Mouse (Mus musculus) left cerebral cortex, postnatal 4 days (tissue): ENCODE measurements at regions not wholly inside any gene's neighbourhood (a gene's known extent, or its start where the extent isn't known, plus 50 kb on each side); places are given as distances from the start of the nearest gene placed in this dataset.

Experiments
- DNase-seq: peaks from one replicate; pipeline ENCODE4 v3.0.0-alpha.2; 2022
- intact Hi-C: fragments of 180-260 bp; cut with DNase I; formaldehyde crosslinking; loops from one replicate; pipeline ENCODE4 v1.15.1; 2025

DNA sequence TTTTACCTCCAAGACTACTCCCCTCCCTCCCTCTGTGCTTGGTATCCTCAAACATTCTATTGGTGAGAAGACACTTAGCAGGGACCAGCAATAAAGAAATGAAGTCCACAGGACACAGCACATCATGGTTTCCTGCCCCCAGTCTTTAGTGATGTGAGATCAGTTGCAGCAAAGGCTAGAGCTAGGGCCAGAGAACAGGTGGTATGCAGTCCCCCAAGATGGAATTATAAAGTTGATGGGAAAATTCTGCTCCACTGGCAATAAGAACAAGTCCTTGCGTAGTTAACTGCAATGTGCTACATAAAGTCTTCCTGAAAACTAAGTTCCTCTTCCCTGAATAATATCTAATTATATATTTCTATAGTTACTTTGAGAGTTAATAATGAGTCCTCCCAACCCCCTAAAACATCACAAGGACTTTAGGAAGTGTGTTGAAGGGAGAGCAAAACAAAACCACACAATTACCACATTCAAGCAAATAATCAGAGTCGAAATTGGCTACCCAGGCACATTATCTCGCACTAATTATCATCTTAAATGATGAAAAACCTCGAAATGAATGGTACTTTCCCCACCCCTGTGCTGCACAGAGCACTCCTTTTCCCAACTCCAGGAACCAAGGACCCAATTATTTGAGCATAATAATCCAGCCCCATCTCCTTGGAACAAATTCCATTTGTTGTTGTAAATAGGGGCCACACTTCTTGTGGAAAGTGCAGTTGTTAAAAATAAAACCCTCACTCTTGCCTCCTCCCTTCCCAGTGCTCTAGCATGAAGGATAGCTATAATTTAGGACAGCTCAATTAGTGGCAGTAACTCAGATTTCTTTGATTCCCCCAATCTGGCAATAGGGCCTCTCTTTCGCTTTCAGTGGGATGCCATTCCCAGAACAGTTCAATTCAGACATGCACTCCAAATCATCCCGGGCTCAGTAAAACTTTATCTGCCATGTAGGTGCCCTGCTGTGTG, 2724.2 kb upstream of the Lrrc6 start:
- DNase-seq: no peak
- intact Hi-C loops: no loop called here

- no peak for DNase-seq
- intact Hi-C loops: no loop called here
Measured at GRCm38 (mm10) chr15:69223411-69223810, 2722.7 kb upstream of the Lrrc6 start.

DNA sequence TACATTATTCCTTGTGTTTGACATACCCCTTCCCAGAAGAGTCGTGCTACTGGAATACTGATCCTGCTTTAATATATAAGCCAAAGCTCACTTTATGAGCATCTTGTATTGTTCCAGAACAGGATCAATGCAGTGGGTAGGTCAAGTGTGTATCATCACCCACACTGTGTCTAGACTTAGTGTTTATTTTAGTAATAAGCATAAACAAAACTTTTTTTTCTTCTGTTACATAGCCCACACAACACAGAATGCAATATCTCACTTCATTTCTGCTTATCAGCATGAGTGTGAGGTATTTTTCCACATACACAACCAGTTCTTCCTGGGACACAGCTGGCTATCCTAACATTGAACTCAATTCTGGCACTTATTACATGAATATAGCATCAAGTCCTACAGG, 2721.7 kb upstream of the Lrrc6 start:
- intact Hi-C loops: no loop called here

More for the DNA sequence above, 2721.7 kb upstream of the Lrrc6 start:
- DNase-seq: no peak
